Mouse (Mus musculus) layer of hippocampus, adult 8-10 months (tissue): Measurements from ENCODE around the gene Ccdc185. TPM values are rescaled to one million over a fixed set of nuclear protein-coding genes. Genes with fewer than 3 reads are reported as not detected.

Experiments
- DNase-seq, 2 experiments: peaks; one replicate each; pipeline ENCODE4 v3.0.0; 2022; ENCODE audit warnings: low spot score in 2 of 2
- total RNA-seq, 4 experiments: library from RNA; stranded (reverse); gene quantifications; 2 replicates each; pipeline ENCODE4 v1.2.4; 2022

Ccdc185 gene
- total RNA-seq, 4 experiments from 2014 or later, result 0.18 to 0.25 (median 0.20) TPM; not detected in 1

DNA sequence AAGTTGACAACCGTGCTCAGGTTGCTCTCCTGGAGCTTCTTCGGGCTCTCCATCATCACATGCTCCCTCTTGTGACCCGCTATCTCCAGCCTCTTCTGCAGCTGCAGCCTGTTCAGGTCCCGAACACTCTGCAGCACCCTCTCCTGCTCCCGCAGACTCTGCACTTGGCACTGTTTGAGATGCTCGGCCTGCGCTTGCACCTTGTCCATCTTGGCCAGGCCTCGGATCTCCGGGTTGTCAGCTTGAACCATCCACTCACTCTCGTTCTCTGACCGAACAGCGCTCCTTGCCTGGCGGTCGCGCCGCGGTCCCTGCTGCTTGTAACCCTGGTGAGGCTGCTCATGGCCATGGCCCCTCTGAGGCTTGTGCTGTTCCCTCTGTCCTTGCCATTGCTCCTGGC lies 1.1 kb downstream of the Ccdc185 start:
- DNase-seq, result no peak

DNA sequence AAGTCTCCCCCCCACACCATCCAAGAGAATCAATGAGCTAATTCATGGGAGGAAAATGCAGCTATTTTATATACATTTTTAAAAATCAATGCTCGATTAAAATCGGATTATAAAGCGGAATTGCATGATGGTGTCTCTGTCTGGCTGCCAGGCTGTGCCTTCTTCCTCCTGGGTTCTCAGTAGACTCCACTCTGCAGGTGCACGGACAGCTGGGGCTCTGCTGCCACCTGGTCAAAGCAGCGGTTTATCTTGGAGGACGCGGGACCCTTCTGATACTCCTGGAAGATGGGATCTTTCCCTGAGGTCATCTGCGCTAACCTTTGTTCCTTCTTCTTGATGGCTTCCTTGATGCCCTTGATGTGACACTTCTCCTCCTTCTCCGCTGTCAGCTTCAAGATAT lies 1.9 kb downstream of the Ccdc185 start:
- DNase-seq, result no peak

DNA sequence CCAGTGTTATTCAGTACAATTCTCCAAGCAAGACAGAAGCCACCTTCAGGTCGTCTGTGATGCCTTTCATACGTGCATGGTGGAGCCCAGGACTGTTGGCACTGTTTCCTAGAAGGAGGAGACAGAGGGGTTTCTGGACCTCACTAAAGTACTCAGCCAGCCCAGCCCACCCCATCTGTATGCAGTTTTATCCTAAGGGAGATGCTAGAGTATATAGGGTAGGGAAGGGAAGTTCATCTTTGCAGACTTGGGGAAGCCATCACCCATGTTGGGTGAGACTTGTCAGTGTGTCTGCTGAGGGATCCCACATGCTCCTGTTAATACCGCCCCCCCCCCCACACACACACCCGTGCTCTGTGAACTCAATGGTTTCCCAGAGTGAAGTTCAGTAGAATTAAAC lies 13.1 kb downstream of the Ccdc185 start:
- no peak for DNase-seq

DNA sequence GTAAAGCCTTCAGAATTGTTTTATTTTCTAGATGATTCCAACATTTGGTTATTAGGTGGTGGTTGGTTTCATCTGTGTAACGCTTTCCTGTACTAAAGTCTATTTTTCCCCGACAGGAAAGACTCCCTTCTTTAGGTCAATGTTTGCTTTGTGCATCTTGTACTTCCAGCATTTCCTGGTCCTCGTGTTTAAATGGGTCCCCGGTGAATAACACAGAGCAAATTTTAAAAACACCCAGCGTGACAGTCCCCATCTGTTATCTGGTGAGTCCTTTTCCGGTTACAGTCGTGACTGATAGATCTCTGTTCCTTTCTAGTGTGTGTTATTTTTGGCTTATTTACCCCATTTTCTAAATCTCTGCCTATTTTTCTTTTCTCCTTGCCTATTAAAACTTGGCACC lies 16.3 kb downstream of the Ccdc185 start:
- no peak for DNase-seq

DNA sequence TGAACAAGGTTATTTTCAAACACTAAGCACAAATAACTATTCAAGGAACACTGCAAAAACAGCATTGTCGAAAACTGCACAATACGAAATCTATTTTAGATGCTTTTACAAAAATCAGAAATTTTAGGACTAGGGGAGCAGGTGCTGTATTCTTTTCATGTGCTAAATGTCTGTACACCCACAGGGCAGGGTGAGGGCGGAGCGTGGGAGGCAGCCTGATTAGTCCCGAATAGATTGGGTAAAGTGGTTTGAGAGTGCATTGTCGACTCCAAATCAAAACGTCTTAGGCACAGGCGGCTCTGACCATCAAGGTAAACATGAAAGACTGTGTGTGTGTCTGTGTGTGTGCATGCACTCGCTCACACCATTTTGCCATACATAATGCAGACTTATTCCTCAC lies 20.0 kb downstream of the Ccdc185 start:
- no peak for DNase-seq

DNA sequence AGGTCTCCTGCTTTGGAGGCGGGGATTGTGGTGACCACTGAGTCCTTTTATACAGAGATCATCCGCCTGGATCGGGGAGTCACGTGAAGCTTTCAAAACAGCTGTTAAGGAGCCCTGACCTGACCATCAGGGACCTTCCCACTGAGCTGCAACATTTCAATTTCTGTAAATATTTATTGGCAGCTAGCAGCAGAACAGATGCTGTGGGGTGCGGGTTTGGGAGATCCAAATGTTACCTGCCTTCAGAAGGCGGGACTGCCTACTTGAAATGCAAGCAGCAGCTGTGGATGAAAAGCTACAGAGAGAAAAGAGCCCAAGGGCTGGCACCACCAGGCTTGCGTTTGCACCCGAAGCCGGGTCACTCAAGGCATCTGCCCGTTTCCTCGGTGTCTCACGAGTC lies 21.4 kb downstream of the Ccdc185 start:
- peak; percentile 30 to 34 for DNase-seq

DNA sequence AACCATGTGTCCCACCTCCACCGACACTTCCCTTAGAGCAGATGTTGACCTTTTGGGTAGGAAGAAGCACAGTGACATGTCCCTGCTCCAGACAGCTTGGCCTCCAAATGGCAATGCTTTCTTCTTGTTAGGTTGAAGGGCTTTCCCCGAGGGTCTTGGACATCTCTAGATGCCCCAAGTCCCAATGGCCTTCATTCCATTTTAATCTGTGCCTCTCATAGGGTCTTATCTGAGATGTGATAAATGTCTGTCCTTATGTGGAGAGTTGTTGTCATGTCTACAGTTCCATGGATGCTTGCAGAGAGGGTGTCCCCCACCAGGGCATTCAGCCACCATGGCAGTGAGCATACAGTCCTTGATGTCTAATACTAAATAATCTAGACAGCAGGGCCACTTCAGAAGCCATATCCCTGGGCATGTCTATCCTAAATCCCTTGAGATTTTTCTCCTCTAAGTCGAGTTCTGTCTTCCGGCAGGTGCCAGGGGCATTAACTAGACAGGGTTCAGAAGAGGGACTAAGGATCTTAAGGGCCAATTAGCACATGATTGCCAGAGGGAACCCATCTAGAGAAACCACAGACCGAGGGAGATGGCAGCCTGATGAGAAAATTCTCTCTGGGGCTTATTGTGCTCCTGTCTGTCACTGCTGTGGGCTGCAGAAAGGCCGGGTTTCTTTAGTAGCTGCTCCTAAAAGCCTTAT lies 34.6 kb downstream of the Ccdc185 start:
- no peak for DNase-seq

DNA sequence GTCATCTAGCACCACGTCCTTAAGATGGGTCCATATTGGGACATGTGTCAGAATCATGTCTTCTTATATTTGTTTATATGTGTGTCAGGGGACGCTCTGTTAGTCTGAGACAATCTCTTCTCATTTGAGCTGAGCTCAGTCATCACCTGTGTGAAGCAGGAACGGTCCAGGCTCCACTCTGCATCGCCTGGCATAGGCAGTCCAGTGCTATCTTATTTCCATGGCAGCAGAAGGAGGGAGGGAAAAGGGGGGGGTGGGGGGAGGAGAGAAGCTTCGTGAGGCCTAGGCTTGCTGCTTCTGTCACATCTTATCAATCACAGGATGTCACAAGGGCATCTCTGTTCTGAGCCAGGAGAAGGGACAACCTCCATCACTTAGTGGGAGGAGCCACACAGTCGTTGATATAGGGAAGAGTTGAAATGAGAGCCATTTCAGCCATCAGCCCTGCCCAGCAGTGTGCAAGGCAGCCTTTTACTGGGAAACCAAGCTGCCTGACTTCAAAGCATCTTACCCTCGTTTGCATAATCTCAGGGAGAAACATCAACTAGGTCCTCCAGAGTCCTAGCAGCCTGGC lies 37.5 kb downstream of the Ccdc185 start:
- no peak for DNase-seq

DNA sequence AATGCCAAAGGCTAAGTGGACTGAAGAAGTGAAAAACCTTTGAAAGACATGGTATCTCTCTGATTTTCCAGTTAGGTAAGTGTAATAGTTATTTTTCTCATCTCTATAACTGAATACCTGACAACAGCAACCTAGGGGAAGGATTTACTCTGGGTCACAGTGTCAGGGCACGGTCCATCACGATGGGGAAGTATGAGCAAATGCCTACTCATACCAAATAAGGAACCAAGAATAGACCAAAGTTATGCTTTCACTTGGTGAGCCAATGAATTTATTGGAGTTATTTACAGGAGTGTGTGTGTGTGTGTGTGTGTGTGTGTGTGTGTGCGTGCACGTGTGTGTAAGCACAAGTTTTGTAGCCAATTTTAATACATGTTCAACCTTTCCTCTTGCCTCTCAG lies 41.5 kb downstream of the Ccdc185 start:
- no peak for DNase-seq

DNA sequence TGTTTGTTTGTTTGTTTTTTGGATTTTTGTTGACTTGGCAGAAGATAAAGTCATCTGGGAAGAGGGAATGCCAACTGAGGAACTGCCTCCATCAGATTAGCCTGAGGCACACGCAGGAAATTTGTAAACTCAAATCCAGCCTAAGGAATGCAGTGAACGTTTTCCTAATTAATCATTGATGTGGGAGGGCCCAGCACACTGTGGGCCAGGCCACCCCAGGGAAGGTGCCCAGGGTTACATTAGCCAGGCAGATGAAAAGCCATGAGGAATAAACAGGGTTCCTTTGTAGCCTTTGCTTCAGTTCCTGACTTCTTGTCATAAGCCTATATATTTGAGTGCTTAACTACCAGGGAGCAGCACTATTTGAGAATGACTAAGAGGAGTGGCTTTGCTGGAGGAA lies 44.1 kb downstream of the Ccdc185 start:
- no peak for DNase-seq

DNA sequence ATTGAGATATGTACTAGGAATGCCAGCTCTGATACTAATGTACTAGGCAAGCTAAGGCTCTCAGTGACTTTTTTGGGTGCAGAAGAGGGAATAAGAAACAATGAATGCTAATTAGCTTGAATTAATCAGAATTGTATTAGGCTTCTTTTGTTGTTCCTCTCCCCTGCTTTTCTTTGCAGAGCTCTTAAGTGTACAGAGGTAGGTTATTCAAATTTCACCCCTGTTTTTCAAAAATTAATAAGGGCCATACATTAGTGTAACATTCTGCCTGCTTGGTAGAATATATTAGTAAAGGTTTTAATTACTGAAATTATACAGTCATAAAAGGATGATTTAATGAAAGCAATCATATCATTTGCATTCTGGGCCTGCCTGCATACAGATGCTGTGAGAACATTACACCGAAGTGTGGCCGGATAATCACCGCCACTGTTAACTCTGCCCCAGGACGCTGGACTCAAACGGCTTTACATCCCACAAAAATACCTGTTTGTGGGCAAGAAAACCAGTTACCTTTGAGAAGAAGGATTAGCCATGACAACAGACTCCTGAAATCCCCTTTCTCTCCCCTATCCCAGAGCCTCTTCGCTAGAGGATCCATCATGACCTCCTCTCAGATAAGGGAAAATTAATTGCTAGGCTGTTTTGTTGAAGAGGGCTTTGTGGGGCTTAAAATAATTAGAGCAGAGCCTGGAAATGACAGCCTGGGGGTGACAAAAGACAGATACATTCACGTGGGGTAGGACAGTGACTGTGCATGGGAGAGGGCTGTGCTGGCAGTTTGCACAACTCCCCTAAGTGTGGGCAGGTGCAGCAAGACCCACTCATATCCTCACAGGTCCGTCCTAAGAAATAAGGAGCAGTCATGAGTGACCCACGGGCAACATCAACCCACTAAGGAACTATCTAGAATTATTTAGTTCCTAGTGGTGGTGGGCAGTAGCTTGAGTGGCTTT lies 49.3 kb downstream of the Ccdc185 start:
- DNase-seq, result no peak

Other genes starting within 250 kb of the Ccdc185 start
- gene Capn2, start 231.6 kb downstream of the Ccdc185 start, total RNA-seq, result 10 to 100 TPM; 68.8 to 72.9 (median 71.6) TPM
- gene Capn8, start 184.2 kb downstream of the Ccdc185 start, total RNA-seq, result not detected
- 100 to 1,000 TPM; 116 to 129 (median 123) TPM for gene Susd4, start 14.7 kb upstream of the Ccdc185 start, total RNA-seq
- under 1 TPM; 0.18 to 0.55 (median 0.38) TPM for gene Tlr5, start 205.6 kb upstream of the Ccdc185 start, total RNA-seq